Mouse (Mus musculus): Measurements from ENCODE around the gene Slc7a5.
A peak's percentile ranks its signal among the peaks of the same experiment; 100 is the strongest.

Gene Slc7a5

GRCm38 (mm10) chr8:121850436-121850820, 57.1 kb downstream of the Slc7a5 start:
- no peak for DNase-seq (ENCODE audit: low read depth)

DNA sequence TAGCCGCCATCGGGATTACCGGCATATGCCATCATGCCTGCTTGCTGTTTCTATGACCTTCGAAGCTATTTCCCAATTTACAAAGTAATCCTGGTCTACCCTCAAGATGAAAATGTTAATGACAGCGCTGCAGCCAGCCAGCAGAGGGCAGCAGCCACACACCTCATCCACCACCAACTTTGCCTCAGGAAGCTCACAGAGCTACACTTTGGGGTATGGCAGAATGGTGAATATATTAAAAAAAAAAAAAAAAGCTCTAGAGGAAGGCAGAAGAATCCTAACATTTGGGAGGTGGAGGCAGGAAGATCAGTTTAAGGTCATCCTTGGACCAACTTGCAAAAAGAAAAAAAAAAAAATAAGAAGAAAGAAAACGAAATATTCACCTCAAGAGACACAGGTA, 57.5 kb downstream of the Slc7a5 start:
- peak; percentile 77 for DNase-seq (ENCODE audit: low read depth)

DNA sequence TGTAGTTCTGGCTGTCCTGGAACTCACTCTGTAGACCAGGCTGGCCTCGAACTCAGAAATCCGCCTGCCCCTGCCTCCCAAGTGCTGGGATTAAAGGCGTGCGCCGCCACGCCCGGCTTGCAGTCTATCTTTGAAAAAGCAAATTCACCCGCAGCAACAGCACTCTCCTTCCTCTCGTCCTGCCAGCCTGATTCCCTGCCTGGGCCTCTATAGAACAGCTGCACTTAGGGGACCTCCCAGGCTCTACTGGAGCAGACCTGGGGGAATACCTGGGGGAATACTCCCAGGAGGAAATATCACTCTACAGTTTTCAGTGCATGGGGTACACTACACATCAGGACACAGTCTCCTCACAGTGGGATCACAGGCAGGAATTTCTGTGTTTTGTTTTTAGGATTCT, 58.2 kb downstream of the Slc7a5 start:
- DNase-seq (ENCODE audit: low read depth): no peak

GRCm38 (mm10) chr8:121848495-121848894, 59.0 kb downstream of the Slc7a5 start:
- DNase-seq (ENCODE audit: low read depth): no peak

GRCm38 (mm10) chr8:121847987-121848386, 59.5 kb downstream of the Slc7a5 start:
- DNase-seq (ENCODE audit: low read depth): no peak

- no peak for DNase-seq (ENCODE audit: low read depth)
These were observed 60.2 kb downstream of the Slc7a5 start for GRCm38 (mm10) chr8:121847261-121847822.

DNA sequence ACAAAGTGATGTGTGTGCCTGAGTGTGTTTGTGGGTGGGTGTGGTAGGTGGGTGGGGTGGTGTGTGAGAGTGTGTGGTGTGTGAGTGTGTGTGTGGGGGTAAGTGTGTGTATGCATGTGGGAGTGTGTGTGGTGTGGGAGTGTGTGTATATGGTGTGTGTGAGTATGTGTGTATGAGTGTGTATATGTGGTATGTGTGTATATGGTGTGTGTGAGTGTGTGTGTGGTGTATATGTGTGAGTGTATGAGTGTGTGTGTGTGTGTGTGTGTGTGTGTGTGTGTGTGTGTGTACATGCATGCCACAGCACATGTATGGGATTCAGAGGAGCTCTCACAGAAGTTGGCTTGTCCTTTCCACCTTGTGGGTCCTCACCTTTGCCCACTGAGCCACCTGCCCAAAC, 60.7 kb downstream of the Slc7a5 start:
- no peak for DNase-seq (ENCODE audit: low read depth)

DNA sequence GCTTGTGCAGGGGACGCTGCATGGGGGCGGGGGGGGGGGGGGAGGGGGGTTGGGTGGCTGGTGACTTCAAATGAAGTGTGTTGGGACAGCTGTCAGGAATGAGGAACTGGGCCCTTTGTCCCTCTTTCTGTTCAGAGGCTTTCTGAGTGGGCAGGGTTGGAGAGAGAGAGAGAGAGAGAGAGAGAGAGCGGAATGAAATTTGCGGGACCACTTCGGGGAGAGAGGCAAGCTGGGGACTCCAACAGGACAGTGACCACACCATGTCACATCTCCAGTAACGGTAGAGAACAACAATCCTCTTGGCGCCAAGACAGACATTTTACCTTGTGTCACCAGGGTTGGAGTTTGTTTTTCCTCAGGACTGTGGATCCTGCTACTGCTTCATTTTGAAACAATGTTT, 62.7 kb downstream of the Slc7a5 start:
- no peak for DNase-seq (ENCODE audit: low read depth)

DNA sequence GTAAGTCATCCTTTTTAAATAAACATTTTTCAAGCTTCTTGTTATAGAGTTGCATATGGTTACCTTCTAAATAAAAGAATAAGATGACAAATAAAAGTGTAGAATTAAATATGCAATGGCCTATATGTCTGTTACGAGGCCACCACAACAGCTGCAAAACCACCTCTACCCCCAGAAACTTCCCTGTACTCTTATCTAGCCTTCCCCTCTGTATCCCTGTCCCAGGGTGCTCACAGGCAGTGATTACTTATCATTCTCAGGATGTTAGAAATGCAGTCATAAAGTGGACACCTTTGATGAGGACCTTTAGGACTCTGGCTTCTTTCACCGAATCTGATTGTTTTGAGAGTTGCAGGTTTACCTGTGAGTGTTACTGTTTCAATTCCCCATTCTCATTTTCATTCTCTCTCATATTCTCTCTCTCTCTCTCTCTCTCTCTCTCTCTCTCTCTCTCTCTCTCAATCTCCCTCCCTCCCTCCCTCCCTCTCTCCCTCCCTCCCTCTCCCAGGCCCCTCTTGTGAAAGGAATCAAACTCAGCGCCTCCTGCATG, 64.2 kb downstream of the Slc7a5 start:
- DNase-seq (ENCODE audit: low read depth): no peak

DNA sequence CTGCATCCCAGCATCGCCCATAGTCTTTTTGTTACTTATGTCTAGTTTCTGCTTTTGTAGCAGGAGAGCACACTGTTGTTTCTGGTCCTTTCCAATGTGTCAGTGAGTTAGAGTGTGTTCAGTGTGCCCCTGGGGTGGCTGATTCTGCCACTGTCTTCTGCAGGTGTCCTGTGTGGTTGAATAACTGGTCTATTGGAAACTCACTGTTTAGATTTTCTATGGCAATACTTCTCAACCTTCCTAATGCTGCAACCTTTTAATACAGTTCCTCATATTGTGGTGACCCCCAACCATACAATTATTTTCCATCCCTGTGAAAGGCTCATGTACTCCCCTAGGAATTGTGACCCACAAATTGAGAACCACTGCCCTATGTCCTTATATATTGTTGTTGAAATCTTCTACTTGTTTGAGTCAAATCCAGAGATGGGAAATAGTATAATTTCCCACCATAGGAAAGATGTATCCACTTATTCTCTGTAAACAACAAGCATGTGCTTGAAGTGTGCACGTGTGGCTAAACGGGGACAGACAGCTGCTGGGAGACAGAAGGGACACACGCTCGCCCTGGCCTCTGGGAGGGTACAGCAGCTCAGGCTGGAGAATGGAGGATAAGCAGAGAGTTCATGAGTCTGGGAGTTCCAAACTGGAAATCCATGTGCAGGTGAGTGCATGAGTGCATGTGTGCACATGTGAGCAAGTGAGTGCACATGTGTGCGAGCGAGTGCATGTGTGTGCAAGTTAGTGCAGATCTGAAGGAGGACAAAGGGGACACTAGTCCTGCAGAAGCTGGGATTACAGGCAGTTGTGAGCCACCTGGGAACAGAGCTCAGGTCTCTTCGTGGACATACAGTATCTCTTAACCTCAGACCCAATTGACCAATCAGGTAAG, 65.2 kb downstream of the Slc7a5 start:
- no peak for DNase-seq (ENCODE audit: low read depth)

DNA sequence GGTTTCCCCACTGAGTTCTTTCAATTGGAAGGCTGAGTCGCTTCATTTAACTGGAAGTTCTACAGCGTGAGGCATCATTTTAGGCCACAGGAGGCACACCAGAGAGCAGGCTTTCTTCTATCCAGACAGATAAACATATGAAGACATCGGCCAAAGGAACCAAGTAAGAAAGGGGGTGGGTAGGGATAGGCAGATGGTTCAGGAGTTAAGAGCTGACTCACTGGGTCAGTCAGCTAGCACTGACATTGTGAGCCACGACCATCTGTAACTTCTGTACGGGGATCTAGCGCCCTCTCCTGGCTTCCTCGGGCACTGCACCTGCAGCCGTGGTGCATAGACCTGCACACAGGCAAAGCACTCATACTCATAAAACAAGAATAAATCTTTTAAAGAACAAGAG, 66.3 kb downstream of the Slc7a5 start:
- DNase-seq (ENCODE audit: low read depth): peak; percentile 48

- peak; percentile 72 for DNase-seq (ENCODE audit: low read depth)
These were observed 75.0 kb downstream of the Slc7a5 start for GRCm38 (mm10) chr8:121832503-121832902.

DNA sequence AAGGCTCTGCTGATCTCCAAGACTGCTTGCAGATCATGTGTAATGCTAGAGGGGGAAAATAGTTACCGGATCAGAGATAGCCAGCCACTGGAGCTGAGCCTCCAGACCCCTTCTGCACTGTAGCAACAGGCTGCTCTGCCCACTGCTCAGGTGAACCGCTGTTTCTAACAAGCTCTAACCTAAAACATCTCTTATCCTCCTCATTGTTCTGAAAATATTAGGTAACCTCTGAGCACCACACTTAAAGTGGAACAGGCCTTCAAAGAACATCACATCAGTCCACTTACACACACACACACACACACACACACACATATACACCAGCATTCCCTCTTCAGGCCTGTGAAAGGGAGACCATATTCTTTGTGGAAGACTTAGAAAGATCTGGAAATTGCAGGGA, 75.4 kb downstream of the Slc7a5 start:
- DNase-seq (ENCODE audit: low read depth): no peak
